Mouse (Mus musculus): ENCODE results near the gene Cops8.

The Cops8 gene

GRCm38 (mm10) chr1:90651781-90652180 is 49.0 kb downstream of the Cops8 start:
- no peak for DNase-seq (ENCODE audit: low read depth, low spot score)

GRCm38 (mm10) chr1:90652553-90652952 is 49.8 kb downstream of the Cops8 start:
- no peak for DNase-seq (ENCODE audit: low read depth, low spot score)

DNA sequence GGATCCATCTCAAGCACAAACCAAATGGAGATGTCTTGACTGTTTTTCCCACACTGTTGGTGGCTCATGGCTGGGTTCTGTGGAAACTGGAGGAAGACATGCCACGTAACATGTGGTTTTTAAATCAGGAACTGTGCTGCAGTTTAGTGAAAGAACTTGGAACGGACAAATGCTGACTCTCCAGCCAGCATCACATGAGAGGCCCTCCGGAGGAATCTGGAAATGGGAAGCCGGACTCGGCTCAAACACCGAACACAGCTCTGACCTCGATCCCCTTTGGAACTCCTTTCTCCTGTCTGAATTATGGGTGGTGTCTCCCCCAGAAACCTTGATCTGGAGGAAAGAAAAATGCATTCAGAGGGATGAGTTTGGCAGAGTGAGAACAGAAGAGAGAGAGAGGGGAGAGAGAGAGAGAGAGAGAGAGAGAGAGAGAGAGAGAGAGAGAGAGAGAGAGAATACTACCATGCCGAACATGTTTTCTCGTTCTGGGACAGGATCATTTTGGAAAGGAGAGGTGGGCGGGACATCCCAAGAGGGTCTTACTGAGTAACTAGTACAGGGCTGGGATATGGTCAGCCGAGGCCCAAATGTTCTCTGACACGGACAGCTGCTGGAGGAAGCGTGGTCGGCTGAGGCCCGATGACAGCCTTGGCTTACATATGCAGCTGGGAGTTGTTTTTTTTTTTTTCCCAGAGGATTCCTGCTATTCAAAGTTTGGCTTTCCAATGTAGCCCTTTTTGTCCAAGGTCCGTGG is 53.9 kb downstream of the Cops8 start:
- no peak for DNase-seq (ENCODE audit: low read depth, low spot score)

DNA sequence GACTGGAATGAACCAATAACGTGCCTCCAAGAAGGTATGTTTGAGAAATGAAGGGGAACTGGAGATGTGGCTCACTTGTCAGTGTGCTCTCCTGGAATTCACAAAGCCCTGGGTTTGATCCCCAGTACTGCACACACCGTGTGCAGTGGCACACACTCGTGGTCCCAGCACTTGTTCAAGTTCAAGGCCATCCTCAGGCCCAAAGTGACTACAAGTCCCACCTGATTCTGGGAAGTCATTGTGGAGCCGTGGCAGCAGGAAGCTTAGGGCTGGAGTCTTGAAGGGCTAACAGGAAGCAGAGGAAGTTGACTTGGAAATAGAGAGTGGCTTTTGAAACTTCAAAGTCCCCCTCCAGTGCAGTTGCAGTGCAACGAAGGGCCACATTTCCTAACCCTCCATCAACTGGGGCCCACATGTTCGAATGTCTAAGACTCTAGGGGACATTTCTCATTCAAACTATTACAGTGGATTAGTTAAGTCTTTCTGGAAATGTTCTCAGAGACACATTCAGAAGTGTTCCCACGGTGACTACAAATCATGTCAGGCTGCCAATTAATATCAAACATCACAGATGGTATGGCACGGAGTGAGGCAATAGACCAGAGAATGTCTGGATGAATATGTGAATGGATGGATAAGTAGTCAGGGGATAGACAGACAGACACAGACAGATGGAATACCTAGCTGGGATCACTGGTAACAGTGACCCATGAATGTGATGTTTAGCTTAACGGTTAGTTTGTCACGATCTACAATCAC is 54.7 kb downstream of the Cops8 start:
- DNase-seq (ENCODE audit: low read depth, low spot score): no peak

DNA sequence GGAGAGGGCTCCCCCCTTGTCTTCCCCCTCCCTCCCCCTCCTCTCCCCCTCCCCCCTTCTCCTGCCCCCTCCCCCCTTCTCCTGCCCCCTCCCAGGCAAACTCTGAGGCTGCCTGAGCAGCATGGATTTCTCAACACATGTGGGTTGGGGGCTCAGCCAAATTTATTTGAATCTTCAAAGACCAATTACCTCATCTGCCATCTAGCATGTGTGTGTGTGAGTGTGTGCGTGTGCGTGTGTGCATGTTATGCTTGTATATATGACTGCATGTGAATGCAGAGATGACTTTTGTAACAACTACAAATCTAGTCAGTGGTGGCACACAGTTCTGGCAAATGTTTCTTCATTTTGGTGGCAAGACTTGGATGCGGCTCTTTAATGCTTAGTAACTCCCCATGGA is 55.8 kb downstream of the Cops8 start:
- no peak for DNase-seq (ENCODE audit: low read depth, low spot score)

- no peak for DNase-seq (ENCODE audit: low read depth, low spot score)
Measured at GRCm38 (mm10) chr1:90660150-90660549, 57.4 kb downstream of the Cops8 start.

- DNase-seq (ENCODE audit: low read depth, low spot score): no peak
Measured at GRCm38 (mm10) chr1:90662491-90662890, 59.7 kb downstream of the Cops8 start.
